Mouse (Mus musculus) lung, embryonic 15.5 days (tissue): ENCODE measurements around the gene Ttc16. TPM values are rescaled to one million over a fixed set of nuclear protein-coding genes. Genes with fewer than 3 reads are reported as not detected.

Source experiments
- ATAC-seq: fragments of 200-750 bp; cut with Nextera tagmentation; 2 replicates; pipeline ENCODE4 v1.8.0; 2017; ENCODE audit warnings: moderate number of reproducible peaks, borderline replicate concordance; ENCODE audit not compliant: low FRiP score, low TSS enrichment; ENCODE audit errors: extremely low read depth
- H3K27ac ChIP-seq: fragments of 300-500 bp; sonication (generic); 2 replicates; pipeline ENCODE4 v1.5.1; 2015; ENCODE audit warnings: moderate library complexity, mild to moderate bottlenecking, inconsistent platforms
- H3K27me3 ChIP-seq: fragments of 300-500 bp; sonication (generic); 2 replicates; pipeline ENCODE4 v1.6.1; 2015; ENCODE audit warnings: inconsistent platforms
- H3K36me3 ChIP-seq: fragments of 300-500 bp; sonication (generic); 2 replicates; pipeline ENCODE4 v1.6.1; 2015; ENCODE audit warnings: inconsistent platforms
- H3K4me1 ChIP-seq: fragments of 300-500 bp; sonication (generic); 2 replicates; pipeline ENCODE4 v1.6.1; 2015; ENCODE audit warnings: inconsistent platforms
- H3K4me2 ChIP-seq: fragments of 300-500 bp; sonication (generic); 2 replicates; pipeline ENCODE4 v1.6.1; 2015; ENCODE audit warnings: inconsistent platforms, mild to moderate bottlenecking, moderate library complexity
- H3K4me3 ChIP-seq: fragments of 300-500 bp; sonication (generic); 2 replicates; pipeline ENCODE4 v1.5.1; 2015; ENCODE audit warnings: mild to moderate bottlenecking, inconsistent platforms
- H3K9ac ChIP-seq: fragments of 300-500 bp; sonication (generic); 2 replicates; pipeline ENCODE4 v1.6.1; 2015; ENCODE audit warnings: inconsistent platforms
- H3K9me3 ChIP-seq: fragments of 300-500 bp; sonication (generic); 2 replicates; pipeline ENCODE4 v1.6.1; 2016; ENCODE audit warnings: inconsistent platforms
- WGBS: fragments of 180-500 bp; shearing (Covaris S2); methylation state at CpG from one replicate; pipeline ENCODE4 v1.1.7; 2015; 5-methylcytosine and 5-hydroxymethylcytosine counted together
- polyA plus RNA-seq: library from polyadenylated mRNA; unstranded; fragments of >200 nt; fragmentation: Nextera tagmentation; extraction: Ambion mirVana; gene quantifications from 2 replicates; pipeline ENCODE4 v1.2.1, GENCODE M21; 2015

The Ttc16 gene
- polyA plus RNA-seq, result 0.43 and 0.69 TPM in 2 replicates

DNA sequence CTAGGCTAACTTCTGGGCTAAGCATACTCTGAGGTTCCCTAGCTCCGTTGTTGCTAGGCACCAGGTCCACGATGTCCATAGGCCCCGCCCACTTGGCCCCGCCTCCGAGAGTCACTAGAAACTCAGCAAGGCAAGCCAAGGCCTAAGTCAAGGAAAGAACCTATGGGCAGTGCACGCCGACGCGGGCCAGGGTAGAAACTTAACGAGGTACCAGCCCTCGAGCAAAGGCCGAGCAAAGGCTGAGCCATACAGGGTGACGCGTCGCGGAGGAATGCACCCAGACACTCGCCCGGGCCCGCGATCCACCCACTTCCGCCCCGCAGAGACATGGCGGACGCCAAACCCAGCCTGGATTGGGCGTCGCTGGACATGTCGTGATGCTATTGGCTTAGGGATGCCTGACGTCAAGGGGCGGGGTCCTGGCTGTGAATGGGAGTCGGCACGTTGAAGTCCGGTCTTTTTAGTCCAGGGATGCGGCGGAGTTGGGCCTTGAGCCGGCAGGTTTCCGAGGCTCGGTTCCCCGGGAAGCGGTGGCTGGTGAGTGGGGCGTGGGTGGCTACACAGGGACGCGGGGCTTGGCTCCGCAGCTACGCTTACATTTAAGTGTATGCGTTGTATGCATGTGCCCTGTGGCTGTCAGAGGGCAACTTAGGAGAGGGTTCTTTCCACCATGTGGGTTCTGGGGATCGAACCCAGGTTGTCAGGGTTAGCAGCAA, at the start of gene Ttc16, which contains the start of gene Ptrh1:
TSS of gene Ttc16 (minus strand) at position 275 of the 716 bp plus-strand sequence.
TSS of gene Ptrh1 (plus strand) at position 428 of the 716 bp plus-strand sequence.
- H3K4me3 ChIP-seq, result peak within 1 kb of the TSS; percentile 56
- peak within 1 kb of the TSS; percentile 27 for H3K9ac ChIP-seq
- peak; percentile 95 for ATAC-seq
- 0 out of 2 replicates have a peak within 1 kb of the TSS, but pooled peaks have one; percentile 39 for H3K27ac ChIP-seq
- H3K27me3 ChIP-seq, result no peaks in the 10 kb centered on the region
- under 1% methylated on average over 46 of the region's 46 CpGs for WGBS
- no peaks in the 10 kb centered on the region for H3K9me3 ChIP-seq
- peaks cover 14% of the 10 kb centered on the region for H3K4me1 ChIP-seq
- H3K4me2 ChIP-seq, result peak within 1 kb of the TSS; percentile 76
- no peaks in the 10 kb centered on the region for H3K36me3 ChIP-seq

- H3K27me3 ChIP-seq, result no peaks in the 10 kb centered on the region
- H3K9me3 ChIP-seq, result no peaks in the 10 kb centered on the region
- H3K4me3 ChIP-seq, result no peak overlapping the region
- H3K4me1 ChIP-seq, result peaks cover 17% of the 10 kb centered on the region
- H3K36me3 ChIP-seq, result no peaks in the 10 kb centered on the region
- 94% methylated on average over 1 of the region's 1 CpGs for WGBS
- no peak overlapping the region for H3K9ac ChIP-seq
- no peak for ATAC-seq
- H3K4me2 ChIP-seq, result no peak overlapping the region
- no peak overlapping the region for H3K27ac ChIP-seq
Measured at GRCm38 (mm10) chr2:32824778-32825177, 49.3 kb upstream of the Ttc16 start.

GRCm38 (mm10) chr2:32824181-32824580, 48.7 kb upstream of the Ttc16 start:
- WGBS, result 26% methylated on average over 8 of the region's 8 CpGs
- H3K9ac ChIP-seq, result no peak overlapping the region
- peak overlapping the region; percentile 10; the same call in 1 of the 2 replicates for H3K27ac ChIP-seq
- peaks cover 21% of the 10 kb centered on the region for H3K4me1 ChIP-seq
- no peak overlapping the region for H3K4me2 ChIP-seq
- no peaks in the 10 kb centered on the region for H3K36me3 ChIP-seq
- ATAC-seq, result no peak
- H3K9me3 ChIP-seq, result no peaks in the 10 kb centered on the region
- no peak overlapping the region for H3K4me3 ChIP-seq
- H3K27me3 ChIP-seq, result no peaks in the 10 kb centered on the region

- WGBS, result 54% methylated on average over 8 of the region's 8 CpGs
- Histone ChIP-seq H3K4me3 (no peak overlapping the region), H3K27ac (no peak overlapping the region), H3K36me3 (no peaks in the 10 kb centered on the region), H3K9me3 (no peaks in the 10 kb centered on the region), H3K4me2 (no peak overlapping the region), H3K27me3 (no peaks in the 10 kb centered on the region), H3K4me1 (peaks cover 19% of the 10 kb centered on the region), H3K9ac (no peak overlapping the region)
- ATAC-seq, result no peak
Measured at GRCm38 (mm10) chr2:32823579-32824154, 48.2 kb upstream of the Ttc16 start.

- Histone ChIP-seq H3K27ac (no peak overlapping the region), H3K4me3 (no peak overlapping the region), H3K27me3 (no peaks in the 10 kb centered on the region), H3K9ac (no peak overlapping the region), H3K36me3 (no peaks in the 10 kb centered on the region), H3K4me2 (no peak overlapping the region), H3K9me3 (no peaks in the 10 kb centered on the region), H3K4me1 (peaks cover 18% of the 10 kb centered on the region)
- 36% methylated on average over 11 of the region's 11 CpGs for WGBS
- ATAC-seq, result no peak
Measured at GRCm38 (mm10) chr2:32823153-32823552, 47.7 kb upstream of the Ttc16 start.

- Histone ChIP-seq H3K27ac (no peak overlapping the region), H3K4me3 (no peak overlapping the region), H3K9ac (no peak overlapping the region), H3K27me3 (no peaks in the 10 kb centered on the region), H3K9me3 (no peaks in the 10 kb centered on the region), H3K4me1 (peaks cover 20% of the 10 kb centered on the region), H3K36me3 (no peaks in the 10 kb centered on the region), H3K4me2 (no peak overlapping the region)
- ATAC-seq, result no peak
- 69% methylated on average over 6 of the region's 6 CpGs for WGBS
Measured at GRCm38 (mm10) chr2:32822643-32823042, 47.2 kb upstream of the Ttc16 start.

- Histone ChIP-seq H3K9ac (no peak overlapping the region), H3K4me3 (no peak overlapping the region), H3K4me1 (peaks cover 32% of the 10 kb centered on the region), H3K27ac (peak overlapping the region; percentile 54; the same call in 1 of the 2 replicates), H3K36me3 (no peaks in the 10 kb centered on the region), H3K27me3 (no peaks in the 10 kb centered on the region), H3K9me3 (no peaks in the 10 kb centered on the region), H3K4me2 (no peak overlapping the region)
- ATAC-seq, result no peak; the same call in 1 of the 2 replicates
- 57% methylated on average over 11 of the region's 11 CpGs for WGBS
Measured at GRCm38 (mm10) chr2:32821041-32821802, 45.8 kb upstream of the Ttc16 start.

GRCm38 (mm10) chr2:32818208-32818607, 42.8 kb upstream of the Ttc16 start:
- Histone ChIP-seq H3K4me1 (peaks cover 21% of the 10 kb centered on the region), H3K27me3 (no peaks in the 10 kb centered on the region), H3K4me3 (no peak overlapping the region), H3K4me2 (no peak overlapping the region), H3K36me3 (0 out of 2 replicates have a peak, but pooled peaks cover 2% of the 10 kb centered on the region), H3K27ac (no peak overlapping the region), H3K9ac (no peak overlapping the region), H3K9me3 (no peaks in the 10 kb centered on the region)
- ATAC-seq, result no peak
- 84% methylated on average over 5 of the region's 5 CpGs for WGBS

DNA sequence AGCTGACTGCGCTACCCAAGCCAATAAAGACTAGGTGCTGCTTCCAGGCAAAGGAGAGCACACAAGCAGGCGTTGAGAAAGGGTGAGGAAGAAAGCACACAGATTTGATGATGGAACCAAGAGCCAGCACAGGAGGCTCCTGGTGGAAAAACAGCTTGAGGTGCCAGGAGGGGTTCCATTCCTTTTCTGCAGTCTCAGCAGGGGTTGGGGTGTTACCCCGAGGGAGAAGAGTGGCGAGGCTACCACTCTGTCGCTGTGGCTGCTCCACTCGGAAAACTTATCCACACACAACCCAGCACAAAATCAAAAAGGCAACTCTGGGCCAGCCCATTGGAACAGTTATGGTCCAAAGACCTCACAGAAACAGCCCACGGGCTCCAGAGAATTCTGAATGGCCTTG, 42.2 kb upstream of the Ttc16 start:
- Histone ChIP-seq H3K27ac (peak overlapping the region; percentile 26; the same call in 1 of the 2 replicates), H3K4me2 (no peak overlapping the region), H3K36me3 (0 out of 2 replicates have a peak, but pooled peaks cover 2% of the 10 kb centered on the region), H3K27me3 (no peaks in the 10 kb centered on the region), H3K4me3 (no peak overlapping the region), H3K9ac (no peak overlapping the region), H3K4me1 (peaks cover 21% of the 10 kb centered on the region), H3K9me3 (no peaks in the 10 kb centered on the region)
- no peak for ATAC-seq
- 55% methylated on average over 7 of the region's 7 CpGs for WGBS

- Histone ChIP-seq H3K4me2 (peak overlapping the region; percentile 16; the same call in 1 of the 2 replicates), H3K27me3 (no peaks in the 10 kb centered on the region), H3K4me1 (peaks cover 21% of the 10 kb centered on the region), H3K9me3 (no peaks in the 10 kb centered on the region), H3K36me3 (0 out of 2 replicates have a peak, but pooled peaks cover 2% of the 10 kb centered on the region), H3K9ac (no peak overlapping the region), H3K4me3 (no peak overlapping the region), H3K27ac (peak overlapping the region; percentile 26; the same call in 1 of the 2 replicates)
- 23% methylated on average over 17 of the region's 17 CpGs for WGBS
- ATAC-seq, result no peak
Measured at GRCm38 (mm10) chr2:32816946-32817581, 41.6 kb upstream of the Ttc16 start.

- Histone ChIP-seq H3K4me2 (no peak overlapping the region), H3K4me1 (peaks cover 25% of the 10 kb centered on the region), H3K9ac (no peak overlapping the region), H3K36me3 (0 out of 2 replicates have a peak, but pooled peaks cover 5% of the 10 kb centered on the region), H3K27ac (no peak overlapping the region), H3K9me3 (no peaks in the 10 kb centered on the region), H3K4me3 (no peak overlapping the region), H3K27me3 (no peaks in the 10 kb centered on the region)
- WGBS, result 85% methylated on average over 2 of the region's 2 CpGs
- ATAC-seq, result no peak
Measured at GRCm38 (mm10) chr2:32816497-32816896, 41.1 kb upstream of the Ttc16 start.
